Mouse (Mus musculus) G1E (cell line): ENCODE measurements at regions not wholly inside any gene's neighbourhood (a gene's known extent, or its start where the extent isn't known, plus 50 kb on each side); places are given as distances from the start of the nearest gene placed in this dataset.

Experiments used
- CTCF ChIP-seq: IDR thresholded peaks from 2 replicates; pipeline ENCODE4 v1.5.1; 2012; ENCODE audit warnings: low read depth, low read length, inconsistent platforms, mixed read lengths
- GATA1 ChIP-seq: IDR thresholded peaks from 2 replicates; pipeline ENCODE4 v1.6.1; 2012; ENCODE audit warnings: borderline replicate concordance, low read length, inconsistent platforms, mixed read lengths
- POLR2AphosphoS5 ChIP-seq: IDR thresholded peaks from 2 replicates; pipeline ENCODE4 v1.6.1; 2012; ENCODE audit warnings: low read depth, low read length, inconsistent platforms; ENCODE audit not compliant: insufficient replicate concordance

GRCm38 (mm10) chr10:67661666-67662065, 112.9 kb upstream of the Ado start:
- TF ChIP-seq POLR2AphosphoS5: no peak
- TF ChIP-seq CTCF: no peak
- no peak for TF ChIP-seq GATA1
